Mouse (Mus musculus) liver, embryonic 14.5 days (tissue): ENCODE measurements at regions not wholly inside any gene's neighbourhood (a gene's known extent, or its start where the extent isn't known, plus 50 kb on each side); places are given as distances from the start of the nearest gene placed in this dataset.

ENCODE experiments used
- CTCF ChIP-seq: IDR thresholded peaks from 2 replicates; pipeline ENCODE4 v1.5.1; 2016; ENCODE audit warnings: antibody characterized with exemption, low read depth, control low read depth
- EP300 ChIP-seq: IDR thresholded peaks from 2 replicates; pipeline ENCODE4 v1.6.1; 2016; ENCODE audit warnings: antibody characterized with exemption, low read depth

GRCm38 (mm10) chr2:117399487-117399886 lies 56.7 kb upstream of the Rasgrp1 start:
- TF ChIP-seq CTCF (no peak), EP300 (no peak)
